Mouse (Mus musculus): ENCODE measurements at regions not wholly inside any gene's neighbourhood (a gene's known extent, or its start where the extent isn't known, plus 50 kb on each side); places are given as distances from the start of the nearest gene placed in this dataset.

GRCm38 (mm10) chr3:56824157-56824556 lies 477.6 kb downstream of the Tm4sf1 start:
- intact Hi-C loops (cut with DNase I) = no loop called here
- DNase-seq = no peak

- no peak for DNase-seq
- intact Hi-C loops (cut with DNase I) = no loop called here
Measured at GRCm38 (mm10) chr3:56810548-56811071, 491.2 kb downstream of the Tm4sf1 start.

GRCm38 (mm10) chr3:56793054-56793453 lies 508.7 kb downstream of the Tm4sf1 start:
- intact Hi-C loops (cut with DNase I) = no loop called here
- no peak for DNase-seq

GRCm38 (mm10) chr3:56789155-56789554 lies 512.6 kb downstream of the Tm4sf1 start:
- intact Hi-C loops (cut with DNase I) = no loop called here
- DNase-seq = peak; percentile 10 to 34

GRCm38 (mm10) chr3:56773920-56774319 lies 527.9 kb downstream of the Tm4sf1 start:
- intact Hi-C loops (cut with DNase I) = no loop called here
- DNase-seq = no peak

- no peak for DNase-seq
- intact Hi-C loops (cut with DNase I) = no loop called here
Measured at GRCm38 (mm10) chr3:56770225-56770624, 531.6 kb downstream of the Tm4sf1 start.

GRCm38 (mm10) chr3:56767133-56767532 lies 534.7 kb downstream of the Tm4sf1 start:
- intact Hi-C loops (cut with DNase I) = no loop called here
- no peak for DNase-seq

- intact Hi-C loops (cut with DNase I) = no loop called here
- no peak for DNase-seq
Measured at GRCm38 (mm10) chr3:56764336-56764735, 537.5 kb downstream of the Tm4sf1 start.

- DNase-seq = no peak
- intact Hi-C loops (cut with DNase I) = no loop called here
Measured at GRCm38 (mm10) chr3:56763896-56764295, 537.9 kb downstream of the Tm4sf1 start.

- peak; percentile 91 to 92 for DNase-seq
- intact Hi-C loops (cut with DNase I) = loop anchor here (1.0 to 2.0 kb wide), 2 partner anchors 675 to 745 kb away; no protein-coding TSS in a partner anchor
Measured at GRCm38 (mm10) chr3:56753654-56754053, 548.1 kb downstream of the Tm4sf1 start.

- intact Hi-C loops (cut with DNase I) = no loop called here
Measured at GRCm38 (mm10) chr3:56751926-56752325, 549.9 kb downstream of the Tm4sf1 start.

GRCm38 (mm10) chr3:56740902-56741301 lies 557.4 kb upstream of the Nbea start:
- intact Hi-C loops (cut with DNase I) = no loop called here

More at GRCm38 (mm10) chr3:56751926-56752325, 549.9 kb downstream of the Tm4sf1 start:
- no peak for DNase-seq

GRCm38 (mm10) chr3:56739451-56739850 lies 556.0 kb upstream of the Nbea start:
- intact Hi-C loops (cut with DNase I) = no loop called here
- DNase-seq = no peak

More at GRCm38 (mm10) chr3:56740902-56741301, 557.4 kb upstream of the Nbea start:
- DNase-seq = no peak

- intact Hi-C loops (cut with DNase I) = no loop called here
- no peak for DNase-seq
Measured at GRCm38 (mm10) chr3:56730849-56731248, 547.3 kb upstream of the Nbea start.

GRCm38 (mm10) chr3:56724991-56725390 lies 541.5 kb upstream of the Nbea start:
- no peak for DNase-seq
- intact Hi-C loops (cut with DNase I) = no loop called here

- intact Hi-C loops (cut with DNase I) = no loop called here
Measured at GRCm38 (mm10) chr3:56708260-56708659, 524.8 kb upstream of the Nbea start.

GRCm38 (mm10) chr3:56707312-56707711 lies 523.8 kb upstream of the Nbea start:
- intact Hi-C loops (cut with DNase I) = no loop called here
- DNase-seq = no peak

More at GRCm38 (mm10) chr3:56708260-56708659, 524.8 kb upstream of the Nbea start:
- no peak for DNase-seq

- intact Hi-C loops (cut with DNase I) = no loop called here
- peak; percentile 3 to 6 for DNase-seq
Measured at GRCm38 (mm10) chr3:56706038-56706437, 522.5 kb upstream of the Nbea start.

- intact Hi-C loops (cut with DNase I) = no loop called here
- no peak for DNase-seq
Measured at GRCm38 (mm10) chr3:56698941-56699340, 515.4 kb upstream of the Nbea start.

GRCm38 (mm10) chr3:56698248-56698647 lies 514.7 kb upstream of the Nbea start:
- DNase-seq = no peak

GRCm38 (mm10) chr3:56681031-56681430 lies 497.5 kb upstream of the Nbea start:
- intact Hi-C loops (cut with DNase I) = no loop called here
- no peak for DNase-seq

More at GRCm38 (mm10) chr3:56698248-56698647, 514.7 kb upstream of the Nbea start:
- intact Hi-C loops (cut with DNase I) = no loop called here

- intact Hi-C loops (cut with DNase I) = no loop called here
Measured at GRCm38 (mm10) chr3:56668829-56669228, 485.3 kb upstream of the Nbea start.

GRCm38 (mm10) chr3:56660594-56660993 lies 477.1 kb upstream of the Nbea start:
- intact Hi-C loops (cut with DNase I) = no loop called here
- DNase-seq = peak; percentile 1 to 5

More at GRCm38 (mm10) chr3:56668829-56669228, 485.3 kb upstream of the Nbea start:
- no peak for DNase-seq

Data from heart, postnatal 10 days (tissue).